Mouse (Mus musculus) regulatory T cell (primary cell): ENCODE data around the gene Ostm1.

Experiments
- in situ Hi-C: fragments of 300-600 bp; cut with MboI, MseI; formaldehyde crosslinking; loops from one replicate; pipeline ENCODE4 v1.15.1; 2025; ENCODE audit warnings: high pct_unique_total_duplicates

The Ostm1 gene

GRCm38 (mm10) chr10:42583157-42583872, at the start of gene Ostm1, which contains the start of gene Nr2e1:
TSS of gene Ostm1 (plus strand) at chr10:42583822.
TSS of gene Nr2e1 (minus strand) at chr10:42583632.
- in situ Hi-C loops: no loop called here

- in situ Hi-C loops: no loop called here
Observed at GRCm38 (mm10) chr10:42533836-42534453, 49.7 kb upstream of the Ostm1 start.

- in situ Hi-C loops: no loop called here
Observed at GRCm38 (mm10) chr10:42537571-42538316, 45.9 kb upstream of the Ostm1 start.

- in situ Hi-C loops: no loop called here
Observed at GRCm38 (mm10) chr10:42545707-42546503, 37.7 kb upstream of the Ostm1 start.

- in situ Hi-C loops: no loop called here
Observed at GRCm38 (mm10) chr10:42546507-42546906, 37.1 kb upstream of the Ostm1 start.

GRCm38 (mm10) chr10:42559581-42560200, 23.9 kb upstream of the Ostm1 start:
- in situ Hi-C loops: no loop called here

GRCm38 (mm10) chr10:42562272-42562671, 21.4 kb upstream of the Ostm1 start:
- in situ Hi-C loops: no loop called here

GRCm38 (mm10) chr10:42572567-42572966, 11.1 kb upstream of the Ostm1 start:
- in situ Hi-C loops: no loop called here

GRCm38 (mm10) chr10:42572971-42573370, 10.7 kb upstream of the Ostm1 start:
- in situ Hi-C loops: no loop called here

GRCm38 (mm10) chr10:42574639-42575038, 9.0 kb upstream of the Ostm1 start:
- in situ Hi-C loops: no loop called here

GRCm38 (mm10) chr10:42577525-42578280, 5.9 kb upstream of the Ostm1 start:
- in situ Hi-C loops: no loop called here

GRCm38 (mm10) chr10:42578281-42578675, 5.3 kb upstream of the Ostm1 start:
- in situ Hi-C loops: no loop called here

GRCm38 (mm10) chr10:42578698-42579474, 4.7 kb upstream of the Ostm1 start:
- in situ Hi-C loops: no loop called here

- in situ Hi-C loops: no loop called here
Observed at GRCm38 (mm10) chr10:42579475-42580130, 4.0 kb upstream of the Ostm1 start.

GRCm38 (mm10) chr10:42580131-42580950, 3.3 kb upstream of the Ostm1 start:
- in situ Hi-C loops: no loop called here

- in situ Hi-C loops: no loop called here
Observed at GRCm38 (mm10) chr10:42580951-42581277, 2.7 kb upstream of the Ostm1 start.

- in situ Hi-C loops: no loop called here
Observed at GRCm38 (mm10) chr10:42581694-42582565, 1.7 kb upstream of the Ostm1 start.
